Mouse (Mus musculus): Measurements from ENCODE around the gene Gm20825. TPM values are rescaled to one million over a fixed set of nuclear protein-coding genes. Genes with fewer than 3 reads are reported as not detected.
"Not testable (repeated sequence)": the region's sequence is repeated elsewhere in the genome, so short reads cannot be mapped to it uniquely, and the experiment has no call there.

Gm20825 gene
- not detected in 2 replicates for polyA plus RNA-seq (2016; fragmentation: Nextera tagmentation; extraction: Ambion mirVana)

DNA sequence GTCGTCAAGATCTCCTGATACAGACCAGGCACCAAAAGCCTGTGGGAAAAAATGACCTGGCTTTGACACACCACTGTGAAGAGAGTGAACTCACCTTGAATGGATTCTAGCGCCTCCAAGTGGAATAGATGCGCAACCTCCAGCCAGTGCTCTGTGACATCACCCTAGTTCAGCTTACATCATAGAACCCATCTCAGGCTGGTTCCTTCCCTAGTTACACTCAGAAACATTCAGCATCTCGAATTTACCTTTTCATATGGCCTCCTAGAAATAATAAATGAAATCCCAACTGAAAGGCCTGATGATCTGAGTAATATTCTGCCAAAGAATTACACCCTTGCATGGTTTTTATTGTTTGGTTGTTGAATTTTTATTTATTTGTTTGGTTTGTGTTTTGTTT, at the start of gene Gm20825:
Gene Gm20825 (minus strand): TSS at position 101 of the 400 bp plus-strand sequence.
- not testable (repeated sequence) for H3K9me3 ChIP-seq; H3K27ac ChIP-seq; DNase-seq (ENCODE audit: low spot score); H3K36me3 ChIP-seq; H3K4me3 ChIP-seq; H3K4me1 ChIP-seq; H3K27me3 ChIP-seq (ENCODE audit: insufficient read depth, poor library complexity, severe bottlenecking)
- WGBS, result 53% methylated on average over 3 of the region's 4 CpGs

Other genes with a start within 250 kb of the Gm20825 start
- not detected in 2 replicates for gene Gm29049, start 74.3 kb downstream of the Gm20825 start, polyA plus RNA-seq (2016; fragmentation: Nextera tagmentation; extraction: Ambion mirVana)
- not detected in 2 replicates for gene Gm20824, start 186.4 kb upstream of the Gm20825 start, polyA plus RNA-seq (2016; fragmentation: Nextera tagmentation; extraction: Ambion mirVana)

All from heart, embryonic 10.5 days (tissue).